Mouse (Mus musculus): ENCODE data around the gene Ttc33. TPM values are rescaled to one million over a fixed set of nuclear protein-coding genes. Genes with fewer than 3 reads are reported as not detected.

Gene Ttc33
- polyA plus RNA-seq, 1 experiment from 2014 or later: 53.6 TPM

GRCm38 (mm10) chr15:5243036-5243958 lies 58.0 kb downstream of the Ttc33 start:
- peak overlapping the region; percentile 92 for H3K4me2 ChIP-seq
- DNase-seq (ENCODE audit: low spot score, missing footprints): peak; percentile 91
- H3K9me3 ChIP-seq (ENCODE audit: control insufficient read depth, low read length): no peaks in the 10 kb centered on the region
- WGBS: 8% methylated on average over 40 of the region's 40 CpGs
- H3K27ac ChIP-seq (ENCODE audit: low read depth, low read length): no peak overlapping the region
- peaks cover 43% of the 10 kb centered on the region for H3K27me3 ChIP-seq (ENCODE audit: control insufficient read depth, insufficient read depth, low read length)
- peak; percentile 0; the same call in 1 of the 2 replicates for ATAC-seq (ENCODE audit: low FRiP score)
- H3K36me3 ChIP-seq (ENCODE audit: control insufficient read depth, insufficient read depth, low read length): no peaks in the 10 kb centered on the region
- H3K9ac ChIP-seq (ENCODE audit: low read length): peak overlapping the region; percentile 49; the same call in 1 of the 2 replicates
- H3K4me1 ChIP-seq (ENCODE audit: control insufficient read depth, insufficient read depth, low read length): peaks cover 19% of the 10 kb centered on the region
- H3K4me3 ChIP-seq (ENCODE audit: low read depth, low read length): peak overlapping the region; percentile 48

GRCm38 (mm10) chr15:5243959-5244905 lies 58.9 kb downstream of the Ttc33 start, which contains the start of gene Ptger4:
Ptger4 (minus strand) TSS chr15:5244187.
- WGBS: under 1% methylated on average over 59 of the region's 61 CpGs
- ATAC-seq (ENCODE audit: low FRiP score) (peak; percentile 97), DNase-seq (ENCODE audit: low spot score, missing footprints) (peak; percentile 97)
- H3K4me3 ChIP-seq (ENCODE audit: low read depth, low read length): peak within 1 kb of the TSS; percentile 48
- H3K4me1 ChIP-seq (ENCODE audit: control insufficient read depth, insufficient read depth, low read length): peaks cover 19% of the 10 kb centered on the region
- H3K36me3 ChIP-seq (ENCODE audit: control insufficient read depth, insufficient read depth, low read length): no peaks in the 10 kb centered on the region
- H3K27me3 ChIP-seq (ENCODE audit: control insufficient read depth, insufficient read depth, low read length): peaks cover 43% of the 10 kb centered on the region
- H3K9ac ChIP-seq (ENCODE audit: low read length): peak within 1 kb of the TSS; percentile 49
- H3K4me2 ChIP-seq: peak within 1 kb of the TSS; percentile 92
- H3K27ac ChIP-seq (ENCODE audit: low read depth, low read length): no peak within 1 kb of the TSS
- H3K9me3 ChIP-seq (ENCODE audit: control insufficient read depth, low read length): no peaks in the 10 kb centered on the region

- WGBS: 86% methylated on average over 4 of the region's 4 CpGs
- no peak for ATAC-seq (ENCODE audit: low FRiP score)
Measured at GRCm38 (mm10) chr15:5250182-5250581, 64.9 kb downstream of the Ttc33 start.

GRCm38 (mm10) chr15:5260183-5260582 lies 74.9 kb downstream of the Ttc33 start:
- ATAC-seq (ENCODE audit: low FRiP score) (no peak), DNase-seq (ENCODE audit: low spot score, missing footprints) (peak; percentile 6)
- H3K4me3 ChIP-seq (ENCODE audit: low read depth, low read length): no peak overlapping the region
- H3K9me3 ChIP-seq (ENCODE audit: control insufficient read depth, low read length): no peaks in the 10 kb centered on the region
- no peak overlapping the region for H3K9ac ChIP-seq (ENCODE audit: low read length)
- 79% methylated on average over 5 of the region's 5 CpGs for WGBS
- H3K27ac ChIP-seq (ENCODE audit: low read depth, low read length): no peak overlapping the region
- H3K27me3 ChIP-seq (ENCODE audit: control insufficient read depth, insufficient read depth, low read length): no peaks in the 10 kb centered on the region
- no peak overlapping the region for H3K4me2 ChIP-seq
- H3K4me1 ChIP-seq (ENCODE audit: control insufficient read depth, insufficient read depth, low read length): no peaks in the 10 kb centered on the region
- no peaks in the 10 kb centered on the region for H3K36me3 ChIP-seq (ENCODE audit: control insufficient read depth, insufficient read depth, low read length)

More at GRCm38 (mm10) chr15:5250182-5250581, 64.9 kb downstream of the Ttc33 start:
- Histone ChIP-seq H3K27ac (ENCODE audit: low read depth, low read length) (no peak overlapping the region), H3K4me1 (ENCODE audit: control insufficient read depth, insufficient read depth, low read length) (no peaks in the 10 kb centered on the region), H3K9me3 (ENCODE audit: control insufficient read depth, low read length) (no peaks in the 10 kb centered on the region), H3K27me3 (ENCODE audit: control insufficient read depth, insufficient read depth, low read length) (peaks cover 7% of the 10 kb centered on the region), H3K4me2 (no peak overlapping the region), H3K36me3 (ENCODE audit: control insufficient read depth, insufficient read depth, low read length) (no peaks in the 10 kb centered on the region), H3K4me3 (ENCODE audit: low read depth, low read length) (no peak overlapping the region), H3K9ac (ENCODE audit: low read length) (no peak overlapping the region)
- peak; percentile 4 for DNase-seq (ENCODE audit: low spot score, missing footprints)

- Histone ChIP-seq H3K27me3 (ENCODE audit: control insufficient read depth, insufficient read depth, low read length) (no peaks in the 10 kb centered on the region), H3K9ac (ENCODE audit: low read length) (no peak overlapping the region), H3K36me3 (ENCODE audit: control insufficient read depth, insufficient read depth, low read length) (no peaks in the 10 kb centered on the region), H3K4me2 (no peak overlapping the region), H3K4me3 (ENCODE audit: low read depth, low read length) (no peak overlapping the region), H3K27ac (ENCODE audit: low read depth, low read length) (no peak overlapping the region), H3K4me1 (ENCODE audit: control insufficient read depth, insufficient read depth, low read length) (no peaks in the 10 kb centered on the region), H3K9me3 (ENCODE audit: control insufficient read depth, low read length) (no peaks in the 10 kb centered on the region)
- no peak for ATAC-seq (ENCODE audit: low FRiP score)
- WGBS: 85% methylated on average over 3 of the region's 3 CpGs
- no peak for DNase-seq (ENCODE audit: low spot score, missing footprints)
Measured at GRCm38 (mm10) chr15:5261004-5261403, 75.7 kb downstream of the Ttc33 start.

GRCm38 (mm10) chr15:5262095-5262667 lies 76.9 kb downstream of the Ttc33 start:
- H3K27me3 ChIP-seq (ENCODE audit: control insufficient read depth, insufficient read depth, low read length): no peaks in the 10 kb centered on the region
- no peak overlapping the region for H3K4me2 ChIP-seq
- peak; percentile 69 for DNase-seq (ENCODE audit: low spot score, missing footprints)
- ATAC-seq (ENCODE audit: low FRiP score): no peak
- H3K4me3 ChIP-seq (ENCODE audit: low read depth, low read length): no peak overlapping the region
- no peaks in the 10 kb centered on the region for H3K36me3 ChIP-seq (ENCODE audit: control insufficient read depth, insufficient read depth, low read length)
- no peak overlapping the region for H3K9ac ChIP-seq (ENCODE audit: low read length)
- H3K27ac ChIP-seq (ENCODE audit: low read depth, low read length): no peak overlapping the region
- WGBS: 88% methylated on average over 13 of the region's 13 CpGs
- no peaks in the 10 kb centered on the region for H3K9me3 ChIP-seq (ENCODE audit: control insufficient read depth, low read length)
- H3K4me1 ChIP-seq (ENCODE audit: control insufficient read depth, insufficient read depth, low read length): no peaks in the 10 kb centered on the region

- Histone ChIP-seq H3K4me2 (no peak overlapping the region), H3K36me3 (ENCODE audit: control insufficient read depth, insufficient read depth, low read length) (no peaks in the 10 kb centered on the region), H3K27me3 (ENCODE audit: control insufficient read depth, insufficient read depth, low read length) (no peaks in the 10 kb centered on the region), H3K27ac (ENCODE audit: low read depth, low read length) (no peak overlapping the region), H3K9me3 (ENCODE audit: control insufficient read depth, low read length) (no peaks in the 10 kb centered on the region), H3K9ac (ENCODE audit: low read length) (no peak overlapping the region), H3K4me1 (ENCODE audit: control insufficient read depth, insufficient read depth, low read length) (no peaks in the 10 kb centered on the region), H3K4me3 (ENCODE audit: low read depth, low read length) (no peak overlapping the region)
- ATAC-seq (ENCODE audit: low FRiP score): no peak
- DNase-seq (ENCODE audit: low spot score, missing footprints): peak; percentile 68
- 89% methylated on average over 10 of the region's 10 CpGs for WGBS
Measured at GRCm38 (mm10) chr15:5262874-5263504, 77.7 kb downstream of the Ttc33 start.

- WGBS: 83% methylated on average over 3 of the region's 3 CpGs
- Histone ChIP-seq H3K4me2 (no peak overlapping the region), H3K9ac (ENCODE audit: low read length) (no peak overlapping the region), H3K4me1 (ENCODE audit: control insufficient read depth, insufficient read depth, low read length) (no peaks in the 10 kb centered on the region), H3K27me3 (ENCODE audit: control insufficient read depth, insufficient read depth, low read length) (no peaks in the 10 kb centered on the region), H3K4me3 (ENCODE audit: low read depth, low read length) (no peak overlapping the region), H3K27ac (ENCODE audit: low read depth, low read length) (no peak overlapping the region), H3K36me3 (ENCODE audit: control insufficient read depth, insufficient read depth, low read length) (no peaks in the 10 kb centered on the region), H3K9me3 (ENCODE audit: control insufficient read depth, low read length) (no peaks in the 10 kb centered on the region)
- ATAC-seq (ENCODE audit: low FRiP score) (no peak), DNase-seq (ENCODE audit: low spot score, missing footprints) (no peak)
Measured at GRCm38 (mm10) chr15:5266095-5266494, 80.8 kb downstream of the Ttc33 start.
